Mouse (Mus musculus) MEL (cell line): ENCODE measurements around the gene Soga1. TPM values are rescaled to one million over a fixed set of nuclear protein-coding genes. Genes with fewer than 3 reads are reported as not detected.

Source experiments
- DNase-seq: peaks from one replicate; pipeline ENCODE4 v3.0.0; 2011; ENCODE audit warnings: low read depth, low spot score
- H3K27ac ChIP-seq: 2 replicates; pipeline ENCODE4 v1.5.1; 2012; ENCODE audit warnings: low read depth, mild to moderate bottlenecking, control low read depth, low read length, moderate library complexity; ENCODE audit not compliant: control insufficient read depth
- H3K27me3 ChIP-seq, 2 experiments: fragments of 150-350 bp in 1 of 2; sonication (generic) in 1 of 2; 2 replicates each; pipeline ENCODE4 v1.6.1; 2012; ENCODE audit warnings: low read length in 2 of 2, mild to moderate bottlenecking in 2 of 2, improper control_type of control experiment in 1 of 2, moderate library complexity in 1 of 2; ENCODE audit not compliant: insufficient read depth in 2 of 2, control insufficient read depth in 1 of 2
- H3K36me3 ChIP-seq, 2 experiments: 2 replicates each; pipeline ENCODE4 v1.6.1; 2012 to 2014; ENCODE audit warnings: low read length in 2 of 2, improper control_type of control experiment in 1 of 2, inconsistent platforms in 1 of 2, mild to moderate bottlenecking in 1 of 2; ENCODE audit not compliant: insufficient read depth in 2 of 2, control insufficient read depth in 1 of 2
- H3K4me1 ChIP-seq, 2 experiments: fragments of 150-350 bp in 1 of 2; sonication (generic) in 1 of 2; 2 replicates each; pipeline ENCODE4 v1.6.1; 2012; ENCODE audit warnings: low read length in 2 of 2, improper control_type of control experiment in 1 of 2, mild to moderate bottlenecking in 1 of 2; ENCODE audit not compliant: insufficient read depth in 2 of 2, control insufficient read depth in 1 of 2
- H3K4me3 ChIP-seq, 2 experiments: fragments of 150-350 bp in 1 of 2; sonication (generic) in 1 of 2; 2 replicates each; pipeline ENCODE4 v1.5.1; 2012; ENCODE audit warnings: low read depth in 2 of 2, low read length in 2 of 2, mild to moderate bottlenecking in 2 of 2, moderate library complexity in 2 of 2, control low read depth in 1 of 2, improper control_type of control experiment in 1 of 2; ENCODE audit not compliant: control insufficient read depth in 1 of 2, insufficient read depth in 1 of 2
- H3K79me2 ChIP-seq: 2 replicates; pipeline ENCODE4 v1.6.1; 2012; ENCODE audit warnings: mild to moderate bottlenecking, low read length, moderate library complexity; ENCODE audit not compliant: control insufficient read depth, poor library complexity, insufficient read depth
- H3K9ac ChIP-seq: 2 replicates; pipeline ENCODE4 v1.6.1; 2012; ENCODE audit warnings: low read depth, mild to moderate bottlenecking, control low read depth, low read length, moderate library complexity; ENCODE audit not compliant: control insufficient read depth, poor library complexity, severe bottlenecking
- H3K9me3 ChIP-seq: fragments of 150-350 bp; sonication (generic); replicated peaks from 2 replicates; pipeline ENCODE4 v1.6.1; 2012; ENCODE audit warnings: mild to moderate bottlenecking, low read length, improper control_type of control experiment, moderate library complexity; ENCODE audit not compliant: insufficient read depth
- CHD2 ChIP-seq: IDR thresholded peaks from 2 replicates; pipeline ENCODE4 v1.6.1; 2011; ENCODE audit warnings: low read length, improper control_type of control experiment
- E2F4 ChIP-seq: IDR thresholded peaks from 2 replicates; pipeline ENCODE4 v1.6.1; 2011; ENCODE audit warnings: low read depth, low read length, improper control_type of control experiment, borderline replicate concordance
- ELF1 ChIP-seq: IDR thresholded peaks from 2 replicates; pipeline ENCODE4 v1.6.1; 2014; ENCODE audit warnings: low read depth, mild to moderate bottlenecking, inconsistent platforms, low read length, improper control_type of control experiment, moderate library complexity
- EP300 ChIP-seq, 2 experiments: IDR thresholded peaks; 2 replicates each; pipeline ENCODE4 v1.6.1; 2011; ENCODE audit warnings: improper control_type of control experiment in 2 of 2, low read length in 2 of 2, low read depth in 1 of 2, mild to moderate bottlenecking in 1 of 2
- GABPA ChIP-seq: IDR thresholded peaks from 2 replicates; pipeline ENCODE4 v1.6.1; 2012; ENCODE audit warnings: low read depth, mild to moderate bottlenecking, inconsistent platforms, low read length, improper control_type of control experiment, moderate library complexity
- GATA1 ChIP-seq: IDR thresholded peaks from 2 replicates; pipeline ENCODE4 v1.6.1; 2011; ENCODE audit warnings: low read depth, low read length, improper control_type of control experiment
- HCFC1 ChIP-seq: IDR thresholded peaks from 2 replicates; pipeline ENCODE4 v1.6.1; 2012; ENCODE audit warnings: low read depth, mild to moderate bottlenecking, inconsistent platforms, low read length, improper control_type of control experiment, moderate library complexity
- KAT2A ChIP-seq: conservative IDR thresholded peaks from 2 replicates; pipeline ENCODE4 v1.6.1; 2012; ENCODE audit warnings: low read depth, low read length, improper control_type of control experiment, inconsistent platforms
- MAFK ChIP-seq: IDR thresholded peaks from 2 replicates; pipeline ENCODE4 v1.6.1; 2011; ENCODE audit warnings: low read depth, mild to moderate bottlenecking, low read length, improper control_type of control experiment, borderline replicate concordance
- MAX ChIP-seq: IDR thresholded peaks from 2 replicates; pipeline ENCODE4 v1.6.1; 2011; ENCODE audit warnings: low read length, improper control_type of control experiment
- MAZ ChIP-seq: IDR thresholded peaks from 2 replicates; pipeline ENCODE4 v1.6.1; 2012; ENCODE audit warnings: low read depth, mild to moderate bottlenecking, inconsistent platforms, low read length, improper control_type of control experiment
- MYB ChIP-seq: IDR thresholded peaks from 2 replicates; pipeline ENCODE4 v1.6.1; 2011; ENCODE audit warnings: mild to moderate bottlenecking, low read depth, low read length, improper control_type of control experiment
- NELFE ChIP-seq: IDR thresholded peaks from 2 replicates; pipeline ENCODE4 v1.6.1; 2011; ENCODE audit warnings: low read depth, low read length, improper control_type of control experiment
- NRF1 ChIP-seq: IDR thresholded peaks from 2 replicates; pipeline ENCODE4 v1.6.1; 2014; ENCODE audit warnings: low read depth, mild to moderate bottlenecking, inconsistent platforms, low read length, improper control_type of control experiment, moderate library complexity; ENCODE audit not compliant: poor library complexity, insufficient read depth, severe bottlenecking
- POLR2A ChIP-seq, 2 experiments: IDR thresholded peaks; 2 replicates each; pipeline ENCODE4 v1.6.1; 2011 to 2012; ENCODE audit warnings: low read length in 2 of 2, mild to moderate bottlenecking in 2 of 2, control low read depth in 1 of 2, improper control_type of control experiment in 1 of 2, low read depth in 1 of 2, moderate library complexity in 1 of 2; ENCODE audit not compliant: control insufficient read depth in 1 of 2, insufficient read depth in 1 of 2, poor library complexity in 1 of 2
- RAD21 ChIP-seq: IDR thresholded peaks from 2 replicates; pipeline ENCODE4 v1.6.1; 2011; ENCODE audit warnings: mild to moderate bottlenecking, low read depth, low read length, improper control_type of control experiment
- RCOR1 ChIP-seq: IDR thresholded peaks from 2 replicates; pipeline ENCODE4 v1.6.1; 2012; ENCODE audit warnings: low read depth, mild to moderate bottlenecking, inconsistent platforms, low read length, improper control_type of control experiment
- TAL1 ChIP-seq: IDR thresholded peaks from 2 replicates; pipeline ENCODE4 v1.6.1; 2012; ENCODE audit warnings: mild to moderate bottlenecking, inconsistent platforms, low read length, moderate library complexity, mixed read lengths
- TCF12 ChIP-seq: IDR thresholded peaks from 2 replicates; pipeline ENCODE4 v1.6.1; 2014; ENCODE audit warnings: low read depth, mild to moderate bottlenecking, inconsistent platforms, low read length, improper control_type of control experiment, moderate library complexity
- USF1 ChIP-seq: IDR thresholded peaks from 2 replicates; pipeline ENCODE4 v1.6.1; 2014; ENCODE audit warnings: low read depth, mild to moderate bottlenecking, inconsistent platforms, low read length, improper control_type of control experiment, moderate library complexity
- USF2 ChIP-seq, 2 experiments: IDR thresholded peaks; 2 replicates each; pipeline ENCODE4 v1.6.1; 2011 to 2012; ENCODE audit warnings: improper control_type of control experiment in 2 of 2, low read length in 2 of 2, borderline replicate concordance in 1 of 2, inconsistent platforms in 1 of 2, low read depth in 1 of 2, mild to moderate bottlenecking in 1 of 2; ENCODE audit not compliant: insufficient read depth in 1 of 2
- ZNF384 ChIP-seq: IDR thresholded peaks from 2 replicates; pipeline ENCODE4 v1.6.1; 2012; ENCODE audit warnings: low read depth, mild to moderate bottlenecking, inconsistent platforms, low read length, improper control_type of control experiment
- polyA plus RNA-seq, 2 experiments: library from polyadenylated mRNA; stranded (reverse) in 1 of 2; unstranded in 1 of 2; fragments of >175 nt in 1 of 2; fragments of >200 nt in 1 of 2; gene quantifications; 2 replicates each; pipeline versions ENCODE4 v1.2.1 to v1.2.4; 2012; ENCODE audit warnings: low replicate concordance in 2 of 2, low read depth in 1 of 2; ENCODE audit not compliant: insufficient read length in 2 of 2, insufficient read depth in 1 of 2, missing spikeins in 1 of 2
- total RNA-seq: library from RNA; depleted of rRNA; stranded (reverse); fragments of 300-350 nt; gene quantifications from 2 replicates; pipeline ENCODE4 v1.2.3, GENCODE M21; 2012

Gene Soga1
- total and polyA plus RNA-seq, 3 experiments = 0.50 to 2.0 TPM; not detected in 1

- TF ChIP-seq MAZ (no peak), KAT2A (no peak), CHD2 (no peak), ZNF384 (no peak), USF1 (no peak), TAL1 (no peak), MYB (no peak), TCF12 (no peak), EP300 (IDR thresholded peaks at IDR 0.05; ENCODE audit: low read depth in 1 of 2, low read length in 2 of 2) (no peak), GABPA (no peak), GATA1 (no peak), HCFC1 (no peak), NRF1 (no peak), RCOR1 (no peak), USF2 (IDR thresholded peaks at IDR 0.05; ENCODE audit: borderline replicate concordance in 1 of 2, insufficient read depth in 1 of 2, low read depth in 1 of 2, low read length in 2 of 2) (no peak), NELFE (no peak), RAD21 (no peak)
- Histone ChIP-seq H3K4me1 (peaks cover 0 to 3% of the 10 kb centered on the region in 2 experiments; a peak in 1 of 4 replicates), H3K9me3 (no peaks in the 10 kb centered on the region), H3K27ac (no peak overlapping the region), H3K9ac (no peak overlapping the region), H3K79me2 (no peaks in the 10 kb centered on the region), H3K27me3 (peaks cover 2 to 3% of the 10 kb centered on the region in 2 experiments; a peak in 2 of 4 replicates), H3K4me3 (no peak overlapping the region), H3K36me3 (no peaks in the 10 kb centered on the region)
- no peak for DNase-seq
These were observed 29.2 kb downstream of the Soga1 start for GRCm38 (mm10) chr2:157049831-157050243.

- Histone ChIP-seq H3K4me1 (peaks cover 0 to 3% of the 10 kb centered on the region in 2 experiments; a peak in 1 of 4 replicates), H3K9ac (no peak overlapping the region), H3K79me2 (no peaks in the 10 kb centered on the region), H3K36me3 (no peaks in the 10 kb centered on the region), H3K4me3 (no peak overlapping the region), H3K9me3 (no peaks in the 10 kb centered on the region), H3K27me3 (peaks cover 2 to 3% of the 10 kb centered on the region in 2 experiments; a peak in 2 of 4 replicates), H3K27ac (no peak overlapping the region)
- no peak for TF ChIP-seq E2F4
- TF ChIP-seq MYB = no peak
- no peak for TF ChIP-seq ELF1
- TF ChIP-seq HCFC1 = no peak
- TF ChIP-seq MAFK = peak; percentile 74
- TF ChIP-seq MAX = no peak
- no peak for TF ChIP-seq POLR2A (IDR thresholded peaks at IDR 0.05; ENCODE audit: control insufficient read depth in 1 of 2, insufficient read depth in 1 of 2, low read depth in 1 of 2, low read length in 2 of 2, poor library complexity in 1 of 2)
- DNase-seq = peak; percentile 55
These were observed 30.5 kb downstream of the Soga1 start for GRCm38 (mm10) chr2:157048395-157049181.
